Mouse (Mus musculus): ENCODE data around the gene Sult2b1. TPM values are rescaled to one million over a fixed set of nuclear protein-coding genes. Genes with fewer than 3 reads are reported as not detected.

Sult2b1 gene
- polyA plus RNA-seq, 1 experiment from 2014 or later, result 1.6 TPM

- peaks cover 61% of the 10 kb centered on the region for H3K4me1 ChIP-seq
- under 1% methylated on average over 38 of the region's 38 CpGs for WGBS
- peak; percentile 81 for DNase-seq (ENCODE audit: extremely low spot score, low spot score)
Measured at GRCm38 (mm10) chr7:45783511-45784091, 868 bp downstream of the Sult2b1 start, which contains the start of gene Lmtk3. Gene Lmtk3, plus strand, starts transcription at chr7:45783738.

DNA sequence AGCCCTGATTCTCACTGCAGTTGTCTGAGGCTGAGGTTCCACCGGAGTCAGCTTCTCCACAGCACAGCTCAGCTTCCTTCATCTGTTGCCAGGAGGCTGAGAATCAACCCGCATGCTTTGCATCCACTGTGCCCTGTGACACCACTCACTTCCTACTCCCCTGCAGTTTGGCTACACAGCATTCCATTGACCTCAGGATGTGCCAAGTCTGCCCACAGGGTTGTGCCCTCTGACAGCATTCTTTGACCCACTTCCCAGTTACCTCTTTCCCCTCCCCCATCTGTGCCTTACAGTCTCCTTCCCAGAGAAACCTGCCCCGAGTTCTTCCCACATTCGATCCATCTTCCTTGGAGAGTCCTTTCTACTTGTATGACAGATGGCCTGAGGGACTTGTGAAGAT is 2.2 kb downstream of the Sult2b1 start:
- WGBS, result 79% methylated on average over 4 of the region's 4 CpGs
- peaks cover 68% of the 10 kb centered on the region for H3K27me3 ChIP-seq (ENCODE audit: poor library complexity, severe bottlenecking)
- H3K9me3 ChIP-seq, result no peaks in the 10 kb centered on the region; the same call in 1 of the 2 replicates
- H3K4me1 ChIP-seq, result peaks cover 55% of the 10 kb centered on the region
- H3K27ac ChIP-seq, result no peak overlapping the region
- DNase-seq (ENCODE audit: extremely low spot score, low spot score), result no peak
- peaks cover 1% of the 10 kb centered on the region for H3K36me3 ChIP-seq (replicated peaks)
- no peak overlapping the region for H3K4me3 ChIP-seq

More at GRCm38 (mm10) chr7:45783511-45784091, 868 bp downstream of the Sult2b1 start, which contains the start of gene Lmtk3:
- Histone ChIP-seq H3K4me3 (peak within 1 kb of the TSS; percentile 95), H3K27ac (peak within 1 kb of the TSS; percentile 94), H3K9me3 (no peaks in the 10 kb centered on the region; the same call in 1 of the 2 replicates), H3K36me3 (replicated peaks) (peaks cover 15% of the 10 kb centered on the region), H3K27me3 (ENCODE audit: poor library complexity, severe bottlenecking) (peaks cover 66% of the 10 kb centered on the region)

GRCm38 (mm10) chr7:45779081-45779641 is 5.3 kb downstream of the Sult2b1 start:
- H3K9me3 ChIP-seq, result no peaks in the 10 kb centered on the region
- H3K4me1 ChIP-seq, result peaks cover 24% of the 10 kb centered on the region
- H3K27me3 ChIP-seq (ENCODE audit: poor library complexity, severe bottlenecking), result peaks cover 40% of the 10 kb centered on the region
- H3K36me3 ChIP-seq (replicated peaks), result no peaks in the 10 kb centered on the region
- DNase-seq (ENCODE audit: extremely low spot score, low spot score), result no peak
- no peak overlapping the region for H3K27ac ChIP-seq
- WGBS, result 30% methylated on average over 22 of the region's 22 CpGs
- peak overlapping the region; percentile 26 for H3K4me3 ChIP-seq

DNA sequence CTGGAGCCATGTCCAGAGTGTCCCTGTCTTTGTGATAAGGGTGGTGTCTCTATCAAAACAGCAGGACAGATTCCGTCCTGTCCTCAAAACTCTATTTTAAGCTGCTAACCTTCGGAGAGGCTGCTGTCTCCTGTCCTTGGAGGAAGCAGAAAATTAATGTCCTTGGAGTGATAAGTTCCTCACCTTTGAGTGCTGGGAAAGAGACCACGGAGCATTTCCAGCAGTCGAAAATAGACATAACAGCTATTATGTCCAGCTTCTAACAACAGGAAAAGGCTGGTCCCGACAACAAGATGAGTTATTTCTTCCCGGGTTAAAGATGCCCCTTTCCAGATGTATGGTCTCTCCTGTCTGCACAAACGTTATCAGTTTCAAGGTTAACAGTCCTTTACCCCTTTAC is 9.2 kb downstream of the Sult2b1 start:
- H3K36me3 ChIP-seq (replicated peaks), result no peaks in the 10 kb centered on the region
- no peak overlapping the region for H3K27ac ChIP-seq
- no peak for DNase-seq (ENCODE audit: extremely low spot score, low spot score)
- H3K9me3 ChIP-seq, result no peaks in the 10 kb centered on the region
- peaks cover 16% of the 10 kb centered on the region for H3K27me3 ChIP-seq (ENCODE audit: poor library complexity, severe bottlenecking)
- no peak overlapping the region for H3K4me3 ChIP-seq
- H3K4me1 ChIP-seq, result peaks cover 12% of the 10 kb centered on the region
- 79% methylated on average over 7 of the region's 7 CpGs for WGBS

DNA sequence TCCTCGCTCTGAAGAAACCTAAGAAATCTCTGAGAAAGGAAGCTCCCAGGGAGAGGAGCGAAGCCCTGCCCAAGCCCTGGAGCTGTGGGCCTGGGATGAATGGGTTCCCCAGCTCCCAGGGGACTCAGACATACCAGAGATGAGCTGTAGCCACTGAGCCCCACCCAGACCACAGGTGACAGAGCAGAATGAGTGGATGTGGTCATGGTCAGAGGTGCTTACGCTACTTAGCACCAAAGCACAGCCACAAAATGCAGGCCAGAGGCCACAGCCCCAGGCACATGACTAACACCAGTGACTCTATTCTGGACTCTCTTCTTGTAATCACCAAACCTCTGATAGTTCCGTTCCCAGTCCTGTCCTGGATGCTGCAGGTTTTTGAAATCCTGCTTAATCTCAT is 13.4 kb downstream of the Sult2b1 start:
- Histone ChIP-seq H3K9me3 (no peaks in the 10 kb centered on the region), H3K4me3 (no peak overlapping the region), H3K27me3 (ENCODE audit: poor library complexity, severe bottlenecking) (no peaks in the 10 kb centered on the region), H3K27ac (no peak overlapping the region), H3K36me3 (replicated peaks) (no peaks in the 10 kb centered on the region), H3K4me1 (peaks cover 3% of the 10 kb centered on the region; the same call in 1 of the 2 replicates)
- 60% methylated on average over 4 of the region's 4 CpGs for WGBS
- DNase-seq (ENCODE audit: extremely low spot score, low spot score), result no peak

GRCm38 (mm10) chr7:45770427-45771082 is 13.9 kb downstream of the Sult2b1 start:
- Histone ChIP-seq H3K9me3 (no peaks in the 10 kb centered on the region), H3K27me3 (ENCODE audit: poor library complexity, severe bottlenecking) (no peaks in the 10 kb centered on the region), H3K27ac (no peak overlapping the region), H3K4me3 (no peak overlapping the region), H3K36me3 (replicated peaks) (no peaks in the 10 kb centered on the region), H3K4me1 (peaks cover 3% of the 10 kb centered on the region; the same call in 1 of the 2 replicates)
- WGBS, result 79% methylated on average over 8 of the region's 8 CpGs
- DNase-seq (ENCODE audit: extremely low spot score, low spot score), result no peak

DNA sequence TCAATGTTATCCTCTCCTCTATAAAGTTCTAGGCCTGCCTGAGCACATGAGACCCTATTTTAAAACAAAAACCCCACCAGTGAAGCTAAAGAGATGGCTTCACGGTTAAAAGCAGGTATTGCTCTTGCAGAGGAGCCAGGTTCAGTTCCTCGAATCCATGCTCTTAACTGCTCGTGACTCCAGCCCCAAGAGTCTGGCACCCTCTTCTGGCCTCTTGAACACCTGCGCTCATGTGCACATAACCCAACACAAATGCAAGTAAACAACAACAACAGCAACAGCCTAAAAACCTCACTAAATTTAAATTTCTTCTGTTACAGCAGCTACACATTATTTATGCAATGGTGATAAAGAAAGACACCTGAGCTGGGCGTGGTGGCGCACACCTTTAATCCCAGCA is 17.0 kb downstream of the Sult2b1 start:
- no peak overlapping the region for H3K4me3 ChIP-seq
- WGBS, result 89% methylated on average over 6 of the region's 6 CpGs
- H3K36me3 ChIP-seq (replicated peaks), result no peaks in the 10 kb centered on the region
- H3K27me3 ChIP-seq (ENCODE audit: poor library complexity, severe bottlenecking), result no peaks in the 10 kb centered on the region
- no peak for DNase-seq (ENCODE audit: extremely low spot score, low spot score)
- H3K4me1 ChIP-seq, result peaks cover 3% of the 10 kb centered on the region; the same call in 1 of the 2 replicates
- no peaks in the 10 kb centered on the region for H3K9me3 ChIP-seq
- H3K27ac ChIP-seq, result no peak overlapping the region

DNA sequence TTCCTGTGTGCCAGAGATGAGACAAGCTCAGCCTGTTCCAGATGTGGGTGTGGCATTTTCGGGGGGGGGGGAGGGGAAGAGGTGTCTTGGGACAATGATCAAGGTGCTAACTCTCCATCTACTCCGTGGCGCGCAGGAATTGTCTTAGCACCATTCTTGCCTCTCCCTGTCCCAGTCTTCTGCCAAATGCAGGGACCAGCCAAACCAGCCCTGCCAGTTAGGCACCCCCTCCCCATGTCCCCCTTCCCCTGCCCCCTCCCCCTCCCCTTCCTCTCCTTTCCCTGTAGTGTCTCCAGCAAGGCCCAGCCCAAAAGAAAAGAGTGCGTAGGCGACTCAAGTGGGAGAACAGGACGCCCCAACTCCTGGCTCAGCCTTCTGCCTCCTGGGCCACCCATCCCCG is 17.7 kb downstream of the Sult2b1 start:
- WGBS, result 53% methylated on average over 8 of the region's 8 CpGs
- Histone ChIP-seq H3K36me3 (replicated peaks) (no peaks in the 10 kb centered on the region), H3K4me1 (peaks cover 3% of the 10 kb centered on the region; the same call in 1 of the 2 replicates), H3K27ac (no peak overlapping the region), H3K27me3 (ENCODE audit: poor library complexity, severe bottlenecking) (no peaks in the 10 kb centered on the region), H3K9me3 (no peaks in the 10 kb centered on the region), H3K4me3 (no peak overlapping the region)
- no peak for DNase-seq (ENCODE audit: extremely low spot score, low spot score)

DNA sequence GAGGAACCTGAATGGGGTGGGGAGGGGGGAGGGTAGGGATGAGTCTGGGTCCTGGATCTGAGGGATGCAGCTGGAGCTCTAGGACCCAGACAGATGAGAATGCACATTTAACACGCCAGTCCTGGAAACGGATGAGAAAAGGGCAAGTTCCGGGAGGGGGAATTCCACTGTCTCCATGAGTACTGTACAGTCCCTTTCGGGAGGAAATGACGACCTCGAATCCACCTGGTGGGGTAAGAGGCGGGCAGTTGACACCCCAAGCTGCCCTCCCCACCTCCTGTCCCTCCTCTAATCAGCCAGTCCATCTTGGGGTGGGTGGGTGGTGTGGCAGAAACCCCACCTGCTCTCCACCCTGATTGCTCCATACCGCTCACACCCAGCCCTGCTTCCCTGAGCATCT is 18.5 kb downstream of the Sult2b1 start:
- Histone ChIP-seq H3K9me3 (no peaks in the 10 kb centered on the region), H3K36me3 (replicated peaks) (no peaks in the 10 kb centered on the region), H3K27me3 (ENCODE audit: poor library complexity, severe bottlenecking) (peaks cover under 1% of the 10 kb centered on the region; the same call in 1 of the 2 replicates), H3K4me1 (peaks cover 3% of the 10 kb centered on the region; the same call in 1 of the 2 replicates), H3K27ac (no peak overlapping the region), H3K4me3 (no peak overlapping the region)
- WGBS, result 69% methylated on average over 8 of the region's 8 CpGs
- no peak for DNase-seq (ENCODE audit: extremely low spot score, low spot score)

GRCm38 (mm10) chr7:45760151-45760550 is 24.3 kb downstream of the Sult2b1 start:
- Histone ChIP-seq H3K4me3 (0 out of 2 replicates have a peak overlapping the region, but pooled peaks have one; percentile 46), H3K27ac (no peak overlapping the region)
- WGBS, result 75% methylated on average over 5 of the region's 5 CpGs

DNA sequence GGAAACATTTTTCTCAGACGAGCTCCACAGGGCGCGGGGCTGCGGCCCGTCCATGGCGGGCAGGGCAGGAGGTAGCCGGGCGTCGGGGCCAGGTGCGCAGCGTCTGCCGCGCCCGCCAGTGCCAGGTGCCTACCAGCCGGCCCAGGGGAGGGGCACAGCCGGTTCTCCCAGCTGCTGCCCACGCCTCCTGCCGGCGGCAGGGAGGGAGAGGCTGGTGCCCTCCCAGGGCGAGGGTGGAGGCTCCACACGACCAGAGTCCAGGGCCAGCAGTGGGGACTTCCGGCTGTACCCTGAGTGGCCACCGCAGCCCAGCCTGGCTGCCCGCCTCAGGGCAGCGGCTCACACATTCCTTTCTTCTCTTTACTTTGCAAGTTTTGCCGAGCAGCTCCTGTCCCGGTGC is 25.1 kb downstream of the Sult2b1 start:
- 8% methylated on average over 17 of the region's 27 CpGs for WGBS
- Histone ChIP-seq H3K4me1 (peaks cover 10% of the 10 kb centered on the region), H3K36me3 (replicated peaks) (no peaks in the 10 kb centered on the region), H3K27me3 (ENCODE audit: poor library complexity, severe bottlenecking) (peaks cover 38% of the 10 kb centered on the region), H3K4me3 (peak overlapping the region; percentile 46), H3K9me3 (no peaks in the 10 kb centered on the region), H3K27ac (peak overlapping the region; percentile 56; the same call in 1 of the 2 replicates)
- no peak for DNase-seq (ENCODE audit: extremely low spot score, low spot score)

More at GRCm38 (mm10) chr7:45760151-45760550, 24.3 kb downstream of the Sult2b1 start:
- H3K9me3 ChIP-seq, result no peaks in the 10 kb centered on the region
- H3K36me3 ChIP-seq (replicated peaks), result no peaks in the 10 kb centered on the region
- H3K4me1 ChIP-seq, result peaks cover 10% of the 10 kb centered on the region
- H3K27me3 ChIP-seq (ENCODE audit: poor library complexity, severe bottlenecking), result peaks cover 38% of the 10 kb centered on the region
- no peak for DNase-seq (ENCODE audit: extremely low spot score, low spot score)

DNA sequence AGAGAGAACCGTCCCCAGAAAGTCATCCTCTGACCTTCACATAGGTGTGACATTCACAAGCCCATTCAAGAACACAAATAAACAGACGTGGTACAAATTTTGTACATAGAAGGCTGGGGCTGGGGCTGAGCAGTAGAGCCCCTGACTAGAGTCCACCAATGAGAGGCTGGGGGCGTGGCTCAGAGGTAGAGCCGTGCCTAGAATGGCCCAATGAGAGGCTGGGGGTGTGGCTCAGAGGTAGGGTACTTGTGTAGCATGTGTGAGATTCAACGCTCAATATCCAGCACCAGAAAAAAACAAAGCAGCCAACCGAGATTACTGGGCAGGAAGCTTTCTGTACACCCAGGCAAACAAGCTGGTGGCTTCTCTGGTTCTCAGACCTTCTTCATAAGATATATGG is 28.8 kb downstream of the Sult2b1 start:
- no peaks in the 10 kb centered on the region for H3K36me3 ChIP-seq (replicated peaks)
- DNase-seq (ENCODE audit: extremely low spot score, low spot score), result no peak
- H3K27ac ChIP-seq, result no peak overlapping the region
- H3K4me3 ChIP-seq, result no peak overlapping the region
- H3K27me3 ChIP-seq (ENCODE audit: poor library complexity, severe bottlenecking), result peaks cover 35% of the 10 kb centered on the region
- H3K9me3 ChIP-seq, result no peaks in the 10 kb centered on the region
- 67% methylated on average over 6 of the region's 6 CpGs for WGBS
- H3K4me1 ChIP-seq, result peaks cover 10% of the 10 kb centered on the region

DNA sequence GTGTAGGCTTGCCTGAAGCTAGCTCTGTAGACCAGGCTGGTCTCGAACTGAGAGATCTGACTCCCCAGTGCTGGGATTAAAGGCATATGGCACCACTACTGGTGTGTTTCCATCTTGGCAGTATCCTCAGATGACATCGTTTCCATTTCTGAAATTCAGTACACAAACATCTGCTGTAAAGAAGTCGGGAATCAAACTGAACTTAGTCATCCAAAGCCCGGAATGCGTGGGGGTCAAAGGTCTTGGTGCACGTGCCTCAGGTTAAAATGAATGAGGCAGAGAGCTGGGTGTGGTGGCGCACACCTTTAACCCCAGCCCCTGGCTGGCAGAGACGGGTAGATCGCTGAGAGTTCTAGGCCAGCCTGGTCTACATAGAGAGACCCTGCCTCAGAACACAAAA is 34.3 kb downstream of the Sult2b1 start:
- H3K27me3 ChIP-seq (ENCODE audit: poor library complexity, severe bottlenecking), result no peaks in the 10 kb centered on the region; the same call in 1 of the 2 replicates
- no peak overlapping the region for H3K27ac ChIP-seq
- H3K4me1 ChIP-seq, result peaks cover 6% of the 10 kb centered on the region
- WGBS, result 82% methylated on average over 9 of the region's 9 CpGs
- DNase-seq (ENCODE audit: extremely low spot score, low spot score), result no peak
- no peak overlapping the region for H3K4me3 ChIP-seq
- H3K36me3 ChIP-seq (replicated peaks), result no peaks in the 10 kb centered on the region
- peaks cover 4% of the 10 kb centered on the region; the same call in 1 of the 2 replicates for H3K9me3 ChIP-seq
